Mouse (Mus musculus): Measurements from ENCODE around the gene Asxl1. TPM values are rescaled to one million over a fixed set of nuclear protein-coding genes. Genes with fewer than 3 reads are reported as not detected.

The Asxl1 gene
- total and polyA plus RNA-seq, 3 experiments, result 15.2 to 35.5 TPM; not detected in 1

- Histone ChIP-seq H3K79me2 (ENCODE audit: control insufficient read depth, insufficient read depth, low read length, poor library complexity) (no peaks in the 10 kb centered on the region), H3K9me3 (replicated peaks; ENCODE audit: insufficient read depth, low read length) (no peaks in the 10 kb centered on the region), H3K27me3 (ENCODE audit: control insufficient read depth in 1 of 2, insufficient read depth in 2 of 2, low read length in 2 of 2) (no peaks in the 10 kb centered on the region), H3K4me3 (ENCODE audit: control insufficient read depth in 1 of 2, insufficient read depth in 1 of 2, low read depth in 2 of 2, low read length in 2 of 2) (no peak overlapping the region), H3K4me1 (ENCODE audit: control insufficient read depth in 1 of 2, insufficient read depth in 2 of 2, low read length in 2 of 2) (no peaks in the 10 kb centered on the region), H3K27ac (ENCODE audit: control insufficient read depth, low read depth, low read length) (no peak overlapping the region), H3K9ac (ENCODE audit: control insufficient read depth, low read depth, low read length, poor library complexity, severe bottlenecking) (no peak overlapping the region), H3K36me3 (ENCODE audit: control insufficient read depth in 1 of 2, insufficient read depth in 2 of 2, low read length in 2 of 2) (no peaks in the 10 kb centered on the region)
- TF ChIP-seq ZC3H11A (IDR thresholded peaks at IDR 0.05; ENCODE audit: low read depth, low read length) (no peak), USF1 (IDR thresholded peaks at IDR 0.05; ENCODE audit: low read depth, low read length) (no peak), CHD2 (IDR thresholded peaks at IDR 0.05; ENCODE audit: low read length) (no peak), CHD1 (IDR thresholded peaks at IDR 0.05; ENCODE audit: low read depth, low read length) (no peak), GABPA (IDR thresholded peaks at IDR 0.05; ENCODE audit: low read depth, low read length) (no peak), MEF2A (IDR thresholded peaks at IDR 0.05; ENCODE audit: extremely low read depth, insufficient replicate concordance, low read depth, low read length, poor library complexity, severe bottlenecking) (no peak), POLR2AphosphoS5 (IDR thresholded peaks at IDR 0.05; ENCODE audit: borderline replicate concordance, low read depth, low read length) (no peak), TAL1 (IDR thresholded peaks at IDR 0.05; ENCODE audit: low read length) (no peak), MAFK (IDR thresholded peaks at IDR 0.05; ENCODE audit: borderline replicate concordance, low read depth, low read length) (no peak), ETS1 (IDR thresholded peaks at IDR 0.05; ENCODE audit: low read depth, low read length) (no peak), JUND (IDR thresholded peaks at IDR 0.05; ENCODE audit: low read depth, low read length) (no peak), EP300 (IDR thresholded peaks at IDR 0.05; ENCODE audit: low read depth in 1 of 2, low read length in 2 of 2) (no peak)
- DNase-seq (ENCODE audit: low read depth, low spot score), result no peak
Measured at GRCm38 (mm10) chr2:153310228-153310627, 35.4 kb upstream of the Asxl1 start.

- Histone ChIP-seq H3K9me3 (replicated peaks; ENCODE audit: insufficient read depth, low read length) (no peaks in the 10 kb centered on the region), H3K36me3 (ENCODE audit: control insufficient read depth in 1 of 2, insufficient read depth in 2 of 2, low read length in 2 of 2) (no peaks in the 10 kb centered on the region; a peak in 1 of 4 replicates), H3K27me3 (ENCODE audit: control insufficient read depth in 1 of 2, insufficient read depth in 2 of 2, low read length in 2 of 2) (no peaks in the 10 kb centered on the region), H3K27ac (ENCODE audit: control insufficient read depth, low read depth, low read length) (no peak overlapping the region), H3K79me2 (ENCODE audit: control insufficient read depth, insufficient read depth, low read length, poor library complexity) (no peaks in the 10 kb centered on the region), H3K4me3 (ENCODE audit: control insufficient read depth in 1 of 2, insufficient read depth in 1 of 2, low read depth in 2 of 2, low read length in 2 of 2) (no peak overlapping the region), H3K9ac (ENCODE audit: control insufficient read depth, low read depth, low read length, poor library complexity, severe bottlenecking) (no peak overlapping the region), H3K4me1 (ENCODE audit: control insufficient read depth in 1 of 2, insufficient read depth in 2 of 2, low read length in 2 of 2) (no peaks in the 10 kb centered on the region)
- DNase-seq (ENCODE audit: low read depth, low spot score), result no peak
- TF ChIP-seq NRF1 (IDR thresholded peaks at IDR 0.05; ENCODE audit: insufficient read depth, low read depth, low read length, poor library complexity, severe bottlenecking) (no peak), MAX (IDR thresholded peaks at IDR 0.05; ENCODE audit: low read length) (no peak), RAD21 (IDR thresholded peaks at IDR 0.05; ENCODE audit: low read depth, low read length) (no peak), ZKSCAN1 (IDR thresholded peaks at IDR 0.05; ENCODE audit: low read depth, low read length) (no peak), MYB (IDR thresholded peaks at IDR 0.05; ENCODE audit: low read depth, low read length) (no peak), MEF2A (IDR thresholded peaks at IDR 0.05; ENCODE audit: extremely low read depth, insufficient replicate concordance, low read depth, low read length, poor library complexity, severe bottlenecking) (no peak), TAL1 (IDR thresholded peaks at IDR 0.05; ENCODE audit: low read length) (no peak), ZC3H11A (IDR thresholded peaks at IDR 0.05; ENCODE audit: low read depth, low read length) (no peak), UBTF (IDR thresholded peaks at IDR 0.05; ENCODE audit: borderline replicate concordance, insufficient read depth, low read depth, low read length) (no peak), MXI1 (IDR thresholded peaks at IDR 0.05; ENCODE audit: low read depth, low read length) (no peak), ZMIZ1 (IDR thresholded peaks at IDR 0.05; ENCODE audit: low read depth, low read length) (no peak), SIN3A (IDR thresholded peaks at IDR 0.05; ENCODE audit: low read length) (no peak), POLR2A (IDR thresholded peaks at IDR 0.05; ENCODE audit: control insufficient read depth in 1 of 2, insufficient read depth in 1 of 2, low read depth in 1 of 2, low read length in 2 of 2, poor library complexity in 1 of 2) (no peak), ETS1 (IDR thresholded peaks at IDR 0.05; ENCODE audit: low read depth, low read length) (no peak)
Measured at GRCm38 (mm10) chr2:153312884-153313283, 32.7 kb upstream of the Asxl1 start.

Measured in MEL (cell line).